Mouse (Mus musculus) testis, postnatal 10 days (tissue): ENCODE results near the gene Tmem176a.
"Not testable (repeated sequence)": the region's sequence is repeated elsewhere in the genome, so short reads cannot be mapped to it uniquely, and the experiment has no call there.

Experiments used
- DNase-seq: peaks from one replicate; pipeline ENCODE4 v3.0.0; 2021; ENCODE audit warnings: low spot score

Gene Tmem176a

GRCm38 (mm10) chr6:48840371-48840969 is at the start of gene Tmem176a:
Gene Tmem176a, plus strand, starts transcription at chr6:48840919.
- peak; percentile 68 for DNase-seq

- no peak for DNase-seq
Observed at GRCm38 (mm10) chr6:48801897-48802296, 38.8 kb upstream of the Tmem176a start.

GRCm38 (mm10) chr6:48803406-48804051 is 37.2 kb upstream of the Tmem176a start:
- DNase-seq = no peak

GRCm38 (mm10) chr6:48804346-48804745 is 36.4 kb upstream of the Tmem176a start:
- no peak for DNase-seq

GRCm38 (mm10) chr6:48806746-48807145 is 34.0 kb upstream of the Tmem176a start:
- no peak for DNase-seq

GRCm38 (mm10) chr6:48809494-48810219 is 31.1 kb upstream of the Tmem176a start:
- DNase-seq = no peak

- DNase-seq = no peak
Observed at GRCm38 (mm10) chr6:48815013-48815412, 25.7 kb upstream of the Tmem176a start.

GRCm38 (mm10) chr6:48817815-48818214 is 22.9 kb upstream of the Tmem176a start:
- DNase-seq = peak; percentile 82

GRCm38 (mm10) chr6:48821991-48822785 is 18.5 kb upstream of the Tmem176a start:
- not testable (repeated sequence) for DNase-seq

- DNase-seq = no peak
Observed at GRCm38 (mm10) chr6:48825016-48825415, 15.7 kb upstream of the Tmem176a start.

GRCm38 (mm10) chr6:48828976-48829375 is 11.7 kb upstream of the Tmem176a start:
- no peak for DNase-seq

- no peak for DNase-seq
Observed at GRCm38 (mm10) chr6:48829651-48830050, 11.1 kb upstream of the Tmem176a start.

- DNase-seq = no peak
Observed at GRCm38 (mm10) chr6:48830241-48830640, 10.5 kb upstream of the Tmem176a start.

GRCm38 (mm10) chr6:48831141-48831540 is 9.6 kb upstream of the Tmem176a start:
- no peak for DNase-seq

- no peak for DNase-seq
Observed at GRCm38 (mm10) chr6:48832426-48832825, 8.3 kb upstream of the Tmem176a start.

GRCm38 (mm10) chr6:48833515-48833914 is 7.2 kb upstream of the Tmem176a start:
- no peak for DNase-seq

- DNase-seq = no peak
Observed at GRCm38 (mm10) chr6:48835241-48835640, 5.5 kb upstream of the Tmem176a start.

GRCm38 (mm10) chr6:48836146-48836545 is 4.6 kb upstream of the Tmem176a start:
- DNase-seq = no peak

GRCm38 (mm10) chr6:48837516-48837915 is 3.2 kb upstream of the Tmem176a start:
- DNase-seq = no peak

GRCm38 (mm10) chr6:48838321-48839080 is 2.2 kb upstream of the Tmem176a start:
- DNase-seq = no peak

- peak; percentile 95 for DNase-seq
Observed at GRCm38 (mm10) chr6:48840973-48841625, 380 bp downstream of the Tmem176a start, which contains the start of gene Tmem176b. Gene Tmem176b, minus strand, starts transcription at chr6:48841496.
